Mouse (Mus musculus) ES-E14 (cell line): ENCODE data around the gene Ebf1. TPM values are rescaled to one million over a fixed set of nuclear protein-coding genes. Genes with fewer than 3 reads are reported as not detected.

Experiments used
- DNase-seq: peaks from one replicate; pipeline ENCODE4 v3.0.0-alpha.2; 2013; ENCODE audit warnings: low read depth, low spot score
- H3K27ac ChIP-seq: 2 replicates; pipeline ENCODE4 v1.5.1; 2012; ENCODE audit warnings: low read depth, mild to moderate bottlenecking, low read length, moderate library complexity, mixed read lengths; ENCODE audit not compliant: poor library complexity, insufficient read depth, severe bottlenecking
- H3K36me3 ChIP-seq: 2 replicates; pipeline ENCODE4 v1.6.1; 2012; ENCODE audit warnings: mild to moderate bottlenecking, low read length, moderate library complexity, mixed read lengths; ENCODE audit not compliant: control insufficient read depth, poor library complexity, insufficient read depth, severe bottlenecking
- H3K4me1 ChIP-seq, 2 experiments: fragments of 150-350 bp in 1 of 2; sonication (generic) in 1 of 2; 2 replicates each; pipeline ENCODE4 v1.6.1; 2012; ENCODE audit warnings: low read length in 2 of 2, mild to moderate bottlenecking in 1 of 2, mixed read lengths in 1 of 2; ENCODE audit not compliant: control insufficient read depth in 2 of 2, insufficient read depth in 2 of 2, poor library complexity in 1 of 2
- H3K4me3 ChIP-seq, 2 experiments: fragments of 150-350 bp in 1 of 2; sonication (generic) in 1 of 2; 2 replicates each; pipeline ENCODE4 v1.5.1; 2012; ENCODE audit warnings: low read length in 2 of 2, low read depth in 1 of 2, mild to moderate bottlenecking in 1 of 2, mixed read lengths in 1 of 2; ENCODE audit not compliant: insufficient read depth in 1 of 2, poor library complexity in 1 of 2, severe bottlenecking in 1 of 2
- H3K9ac ChIP-seq: 2 replicates; pipeline ENCODE4 v1.6.1; 2012; ENCODE audit warnings: low read depth, mild to moderate bottlenecking, low read length, mixed read lengths; ENCODE audit not compliant: poor library complexity, insufficient read depth, severe bottlenecking
- H3K9me3 ChIP-seq: fragments of 150-350 bp; sonication (generic); 2 replicates; pipeline ENCODE4 v1.6.1; 2012; ENCODE audit warnings: low read depth, mild to moderate bottlenecking, low read length; ENCODE audit not compliant: control insufficient read depth, insufficient read depth
- CHD2 ChIP-seq: IDR thresholded peaks from 2 replicates; pipeline ENCODE4 v1.6.1; 2014; ENCODE audit warnings: mild to moderate bottlenecking, low read depth, low read length, inconsistent platforms
- HCFC1 ChIP-seq: IDR thresholded peaks from 2 replicates; pipeline ENCODE4 v1.6.1; 2012; ENCODE audit warnings: low read length, inconsistent platforms, borderline replicate concordance; ENCODE audit not compliant: insufficient read depth
- MAFK ChIP-seq: IDR thresholded peaks from 2 replicates; pipeline ENCODE4 v1.6.1; 2014; ENCODE audit warnings: mild to moderate bottlenecking, low read depth, low read length, inconsistent platforms; ENCODE audit not compliant: insufficient read depth
- ZC3H11A ChIP-seq: IDR thresholded peaks from 2 replicates; pipeline ENCODE4 v1.6.1; 2012; ENCODE audit warnings: low read depth, mild to moderate bottlenecking, inconsistent platforms, low read length, borderline replicate concordance
- ZNF384 ChIP-seq: IDR thresholded peaks from 2 replicates; pipeline ENCODE4 v1.6.1; 2012; ENCODE audit warnings: low read depth, low read length, inconsistent platforms
- in situ Hi-C, 2 experiments: fragments of 600-800 bp; cut with MboI; formaldehyde crosslinking; loops; one replicate each; pipeline ENCODE4 v1.15.1; 2025; ENCODE audit warnings: low sequenced_read_pairs in 2 of 2, inconsistent platforms in 1 of 2; ENCODE audit not compliant: unreplicated experiment in 2 of 2
- total RNA-seq: library from RNA; depleted of rRNA; stranded (reverse); fragments of 300-350 nt; gene quantifications from 2 replicates; pipeline ENCODE4 v1.2.3, GENCODE M21; 2012

Ebf1 gene
- total RNA-seq, 1 experiment = 3.2 TPM

GRCm38 (mm10) chr11:44721976-44722375 is 104.9 kb downstream of the Ebf1 start:
- no peak overlapping the region for H3K4me3 ChIP-seq
- no peak for TF ChIP-seq HCFC1
- TF ChIP-seq ZNF384 = no peak
- TF ChIP-seq MAFK = no peak
- TF ChIP-seq CHD2 = no peak
- no peak for TF ChIP-seq ZC3H11A
- H3K9me3 ChIP-seq = no peaks in the 10 kb centered on the region
- H3K4me1 ChIP-seq = no peaks in the 10 kb centered on the region
- no peaks in the 10 kb centered on the region for H3K36me3 ChIP-seq
- H3K9ac ChIP-seq = no peak overlapping the region
- H3K27ac ChIP-seq = no peak overlapping the region
- in situ Hi-C loops = no loop called here
- no peak for DNase-seq

- H3K27ac ChIP-seq = no peak overlapping the region
- TF ChIP-seq HCFC1 (no peak), CHD2 (no peak), ZC3H11A (no peak), ZNF384 (no peak), MAFK (no peak)
- H3K36me3 ChIP-seq = no peaks in the 10 kb centered on the region
- H3K9me3 ChIP-seq = no peaks in the 10 kb centered on the region
- no peaks in the 10 kb centered on the region for H3K4me1 ChIP-seq
- H3K4me3 ChIP-seq = no peak overlapping the region
- DNase-seq = no peak
- in situ Hi-C loops = no loop called here
- H3K9ac ChIP-seq = no peak overlapping the region
Measured at GRCm38 (mm10) chr11:44723950-44724502, 106.9 kb downstream of the Ebf1 start.

- H3K4me1 ChIP-seq = no peaks in the 10 kb centered on the region
- no peaks in the 10 kb centered on the region for H3K36me3 ChIP-seq
- in situ Hi-C loops = no loop called here
- no peak for TF ChIP-seq ZC3H11A
- no peak for TF ChIP-seq ZNF384
- H3K27ac ChIP-seq = no peak overlapping the region
- no peak overlapping the region for H3K4me3 ChIP-seq
- no peaks in the 10 kb centered on the region for H3K9me3 ChIP-seq
- H3K9ac ChIP-seq = no peak overlapping the region
- DNase-seq = no peak
Measured at GRCm38 (mm10) chr11:44725732-44726131, 108.6 kb downstream of the Ebf1 start.

- H3K9ac ChIP-seq = no peak overlapping the region
- H3K36me3 ChIP-seq = no peaks in the 10 kb centered on the region
- in situ Hi-C loops = no loop called here
- no peaks in the 10 kb centered on the region for H3K9me3 ChIP-seq
- no peak overlapping the region for H3K27ac ChIP-seq
- no peak for DNase-seq
- H3K4me3 ChIP-seq = no peak overlapping the region
- TF ChIP-seq MAFK = no peak
- TF ChIP-seq HCFC1 = no peak
- TF ChIP-seq ZC3H11A = no peak
- no peak for TF ChIP-seq CHD2
- no peak for TF ChIP-seq ZNF384
- H3K4me1 ChIP-seq = no peaks in the 10 kb centered on the region
Measured at GRCm38 (mm10) chr11:44727376-44727775, 110.3 kb downstream of the Ebf1 start.

GRCm38 (mm10) chr11:44727821-44728220 is 110.7 kb downstream of the Ebf1 start:
- H3K27ac ChIP-seq = no peak overlapping the region
- no peaks in the 10 kb centered on the region for H3K36me3 ChIP-seq
- in situ Hi-C loops = no loop called here
- H3K9ac ChIP-seq = no peak overlapping the region
- DNase-seq = no peak
- H3K4me3 ChIP-seq = no peak overlapping the region
- no peaks in the 10 kb centered on the region for H3K4me1 ChIP-seq
- no peaks in the 10 kb centered on the region for H3K9me3 ChIP-seq
- no peak for TF ChIP-seq CHD2
- no peak for TF ChIP-seq ZC3H11A
- TF ChIP-seq HCFC1 = no peak
- TF ChIP-seq ZNF384 = no peak
- TF ChIP-seq MAFK = no peak
